Mouse (Mus musculus): ENCODE data around the gene Xpa. TPM values are rescaled to one million over a fixed set of nuclear protein-coding genes. Genes with fewer than 3 reads are reported as not detected.

The Xpa gene
- total RNA-seq, 2 experiments from 2014 or later, result 8.6 to 10.0 TPM

Other genes starting within 250 kb of the Xpa start
- gene Tdrd7, start 231.0 kb downstream of the Xpa start, total RNA-seq (2021), result 10 to 100 TPM; 11.4 to 12.7 TPM
- gene Tmod1, start 157.4 kb downstream of the Xpa start, total RNA-seq (2021), result 100 to 1,000 TPM; 272 to 278 TPM
- gene Ncbp1, start 57.7 kb downstream of the Xpa start, total RNA-seq (2021), result 10 to 100 TPM; 19.3 to 19.7 TPM
- gene Tstd2, start 57.6 kb downstream of the Xpa start, total RNA-seq (2021), result 10 to 100 TPM; 12.8 to 14.0 TPM
- gene Foxe1, start 147.3 kb upstream of the Xpa start, total RNA-seq (2021), result not detected
- gene Trmo, start 193.1 kb upstream of the Xpa start, total RNA-seq (2021), result 1 to 10 TPM; 3.4 to 4.2 TPM
- gene Hemgn, start 217.2 kb upstream of the Xpa start, total RNA-seq (2021), result under 1 TPM in 1 of 2 experiments, not detected in 1; 0.19 TPM

Data from heart, postnatal 36 days (tissue).